In the genomic region with DNA sequence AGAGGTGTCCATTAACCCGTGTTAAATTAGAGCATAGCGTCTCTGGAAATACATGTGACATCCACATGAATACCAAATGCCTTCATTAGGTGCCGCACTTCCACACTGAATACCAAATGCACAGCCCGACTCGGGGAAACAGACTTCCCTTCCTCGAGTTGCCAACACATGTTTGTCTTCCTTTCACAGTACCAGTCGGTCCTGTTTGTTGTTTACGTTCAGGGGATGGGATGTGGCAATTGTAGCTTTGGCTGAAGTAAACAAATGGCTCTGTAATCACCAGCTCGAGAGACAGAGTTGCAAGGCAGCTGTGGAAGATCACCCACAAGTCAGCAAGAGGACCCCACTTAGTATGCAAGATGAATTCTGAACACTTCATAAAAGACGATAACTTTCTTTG, we compare ENCODE assay signal across 23 mouse cellular contexts.
A peak's percentile ranks its signal among the peaks of the same experiment; 100 is the strongest.
DNase-seq lines count a peak whose midpoint lies in the region; ATAC-seq and TF ChIP-seq lines count a peak whose summit lies in the region.
"Had no signal": no experiment of that assay in that cellular context is flagged by ENCODE, and none has a peak within 500 bp of the region (broad histone marks: within the 10 kb centered on the region; RNA-seq: fewer than 3 reads in every experiment).

No protein-coding gene starts in this region.

- TF ChIP-seq EP300 in lung, postnatal 0 days (IDR thresholded peaks at IDR 0.05): peak; percentile 85
- no peak for TF ChIP-seq EP300 in stomach, postnatal 0 days (optimal IDR thresholded peaks at IDR 0.05)

- no peaks in the 10 kb centered on the region for H3K36me3 ChIP-seq in forebrain, embryonic 15.5 days
- no peaks in the 10 kb centered on the region for H3K36me3 ChIP-seq in forebrain, embryonic 12.5 days (replicated peaks)
- no peaks in the 10 kb centered on the region for H3K36me3 ChIP-seq in lung, embryonic 14.5 days (ENCODE audit: insufficient read depth)
- no peaks in the 10 kb centered on the region for H3K36me3 ChIP-seq in lung, postnatal 0 days (ENCODE audit: insufficient read depth, low read length)
- no peaks in the 10 kb centered on the region for H3K36me3 ChIP-seq in stomach, postnatal 0 days (ENCODE audit: control insufficient read depth, insufficient read depth, low read length)
- H3K36me3 ChIP-seq: embryonic facial prominence, embryonic 10.5 days; intestine, embryonic 15.5 days; limb, embryonic 12.5 days; midbrain, embryonic 15.5 days; neural tube, embryonic 13.5 days had no signal

- DNase-seq in lung, embryonic 14.5 days: peak; percentile 83
- DNase-seq in lung, adult 2 months: no peak
- DNase-seq in lung, postnatal 0 days (ENCODE audit: low spot score): peak; percentile 82
- DNase-seq in stomach, postnatal 0 days (ENCODE audit: low spot score): no peak
- DNase-seq in right cerebral cortex, postnatal 4 days: no peak
- DNase-seq: adrenal gland, postnatal 14 days; cerebellum, adult 11 months; cerebellum, postnatal 10 days; gastrocnemius, postnatal 36 days; kidney, adult 9 months; kidney, postnatal 14 days; liver, postnatal 0 days; thymus, postnatal 25 days had no signal

- TF ChIP-seq CTCF in lung, embryonic 14.5 days (IDR thresholded peaks at IDR 0.05; ENCODE audit: low read depth): peak; percentile 18; the same call in 1 of the 2 replicates
- TF ChIP-seq CTCF in lung, adult 2 months (IDR thresholded peaks at IDR 0.05; ENCODE audit: insufficient read depth, low read length): no peak
- TF ChIP-seq CTCF in lung, postnatal 0 days (IDR thresholded peaks at IDR 0.05): peak; percentile 42
- peak; percentile 22; the same call in 1 of the 2 replicates for TF ChIP-seq CTCF in stomach, postnatal 0 days (IDR thresholded peaks at IDR 0.05; ENCODE audit: low read depth)

- no peaks in the 10 kb centered on the region for H3K27me3 ChIP-seq in forebrain, embryonic 15.5 days
- no peaks in the 10 kb centered on the region for H3K27me3 ChIP-seq in forebrain, embryonic 12.5 days
- H3K27me3 ChIP-seq in lung, embryonic 14.5 days (ENCODE audit: insufficient read depth, low read length): no peaks in the 10 kb centered on the region
- no peaks in the 10 kb centered on the region for H3K27me3 ChIP-seq in lung, postnatal 0 days (replicated peaks; ENCODE audit: insufficient read depth, low read length)
- no peaks in the 10 kb centered on the region for H3K27me3 ChIP-seq in stomach, postnatal 0 days (ENCODE audit: control insufficient read depth, insufficient read depth, low read length)
- H3K27me3 ChIP-seq: intestine, embryonic 15.5 days; limb, embryonic 12.5 days; midbrain, embryonic 15.5 days; neural tube, embryonic 13.5 days had no signal

- no peak overlapping the region for H3K9ac ChIP-seq in forebrain, embryonic 15.5 days (replicated peaks)
- H3K9ac ChIP-seq in forebrain, embryonic 12.5 days: no peak overlapping the region
- no peak overlapping the region for H3K9ac ChIP-seq in lung, embryonic 14.5 days
- H3K9ac ChIP-seq in lung, postnatal 0 days (replicated peaks; ENCODE audit: low read depth): no peak overlapping the region
- no peak overlapping the region for H3K9ac ChIP-seq in stomach, postnatal 0 days (ENCODE audit: low read length)
- H3K9ac ChIP-seq: hindbrain, embryonic 14.5 days; intestine, embryonic 15.5 days; limb, embryonic 12.5 days; liver, postnatal 0 days; midbrain, embryonic 15.5 days; neural tube, embryonic 13.5 days had no signal

- no peaks in the 10 kb centered on the region for H3K4me1 ChIP-seq in forebrain, embryonic 15.5 days
- no peaks in the 10 kb centered on the region for H3K4me1 ChIP-seq in forebrain, embryonic 12.5 days
- H3K4me1 ChIP-seq in lung, embryonic 14.5 days (ENCODE audit: insufficient read depth): no peaks in the 10 kb centered on the region
- no peaks in the 10 kb centered on the region for H3K4me1 ChIP-seq in lung, adult 2 months (ENCODE audit: control insufficient read depth, insufficient read depth, low read length)
- H3K4me1 ChIP-seq in lung, postnatal 0 days (ENCODE audit: insufficient read depth, low read depth, low read length): no peaks in the 10 kb centered on the region
- no peaks in the 10 kb centered on the region for H3K4me1 ChIP-seq in stomach, postnatal 0 days (replicated peaks; ENCODE audit: control insufficient read depth, insufficient read depth)
- H3K4me1 ChIP-seq: embryonic facial prominence, embryonic 10.5 days; intestine, embryonic 15.5 days; limb, embryonic 12.5 days; midbrain, embryonic 15.5 days; neural tube, embryonic 13.5 days had no signal

- no peak for TF ChIP-seq POLR2A in lung, adult 2 months (IDR thresholded peaks at IDR 0.05; ENCODE audit: borderline replicate concordance, extremely low read depth, low read depth, low read length)

- WGBS in forebrain, embryonic 15.5 days: 52% methylated on average over 10 of the region's 10 CpGs
- WGBS in forebrain, embryonic 12.5 days: 75% methylated on average over 10 of the region's 10 CpGs
- WGBS in lung, embryonic 14.5 days: 28% methylated on average over 10 of the region's 10 CpGs
- 38% methylated on average over 10 of the region's 10 CpGs for WGBS in lung, adult 2 months
- WGBS in lung, postnatal 0 days: 28% methylated on average over 10 of the region's 10 CpGs
- WGBS in stomach, postnatal 0 days: 37% methylated on average over 10 of the region's 10 CpGs

- ATAC-seq in forebrain, embryonic 15.5 days (replicated peaks): peak; percentile 61; the same call in 1 of the 2 replicates
- no peak for ATAC-seq in forebrain, embryonic 12.5 days (ENCODE audit: low FRiP score)
- peak; percentile 90 for ATAC-seq in lung, embryonic 14.5 days (ENCODE audit: insufficient read depth)
- ATAC-seq in lung, postnatal 0 days: peak; percentile 80
- ATAC-seq in stomach, postnatal 0 days (ENCODE audit: low FRiP score, low TSS enrichment): no peak
- ATAC-seq: intestine, embryonic 15.5 days; liver, postnatal 0 days; midbrain, embryonic 15.5 days had no signal

- no peak overlapping the region for H3K4me2 ChIP-seq in forebrain, embryonic 15.5 days (replicated peaks)
- H3K4me2 ChIP-seq in forebrain, embryonic 12.5 days: no peak overlapping the region
- no peak overlapping the region for H3K4me2 ChIP-seq in lung, embryonic 14.5 days
- no peak overlapping the region for H3K4me2 ChIP-seq in lung, postnatal 0 days (replicated peaks; ENCODE audit: low read depth, low read length)
- no peak overlapping the region for H3K4me2 ChIP-seq in stomach, postnatal 0 days (replicated peaks; ENCODE audit: low read depth)
- H3K4me2 ChIP-seq: hindbrain, embryonic 14.5 days; intestine, embryonic 15.5 days; limb, embryonic 12.5 days; liver, embryonic 11.5 days; midbrain, embryonic 15.5 days; neural tube, embryonic 13.5 days had no signal

- H3K4me3 ChIP-seq in forebrain, embryonic 15.5 days: no peak overlapping the region
- H3K4me3 ChIP-seq in forebrain, embryonic 12.5 days (replicated peaks): no peak overlapping the region
- no peak overlapping the region for H3K4me3 ChIP-seq in lung, embryonic 14.5 days (ENCODE audit: low read depth, low read length)
- H3K4me3 ChIP-seq in lung, adult 2 months (replicated peaks; ENCODE audit: extremely low read depth, low read depth, low read length): no peak overlapping the region
- H3K4me3 ChIP-seq in lung, postnatal 0 days (ENCODE audit: low read depth, low read length): no peak overlapping the region
- no peak overlapping the region for H3K4me3 ChIP-seq in stomach, postnatal 0 days (ENCODE audit: low read depth, low read length)
- H3K4me3 ChIP-seq: embryonic facial prominence, embryonic 10.5 days; intestine, embryonic 15.5 days; limb, embryonic 12.5 days; midbrain, embryonic 15.5 days; myocyte; neural tube, embryonic 13.5 days had no signal

- no peaks in the 10 kb centered on the region for H3K9me3 ChIP-seq in forebrain, embryonic 15.5 days
- no peaks in the 10 kb centered on the region for H3K9me3 ChIP-seq in forebrain, embryonic 12.5 days
- H3K9me3 ChIP-seq in lung, embryonic 14.5 days (ENCODE audit: low read depth, low read length): no peaks in the 10 kb centered on the region
- no peaks in the 10 kb centered on the region for H3K9me3 ChIP-seq in lung, postnatal 0 days (ENCODE audit: low read length)
- H3K9me3 ChIP-seq in stomach, postnatal 0 days (ENCODE audit: control insufficient read depth, low read length): no peaks in the 10 kb centered on the region
- H3K9me3 ChIP-seq: embryonic facial prominence, embryonic 10.5 days; intestine, embryonic 15.5 days; limb, embryonic 12.5 days; midbrain, embryonic 15.5 days; neural tube, embryonic 13.5 days had no signal

- H3K27ac ChIP-seq in forebrain, embryonic 15.5 days (replicated peaks): no peak overlapping the region
- no peak overlapping the region for H3K27ac ChIP-seq in forebrain, embryonic 12.5 days
- H3K27ac ChIP-seq in lung, embryonic 14.5 days (ENCODE audit: low read depth): no peak overlapping the region
- H3K27ac ChIP-seq in lung, postnatal 0 days (ENCODE audit: low read length): no peak overlapping the region
- no peak overlapping the region for H3K27ac ChIP-seq in stomach, postnatal 0 days (replicated peaks)
- H3K27ac ChIP-seq: embryonic facial prominence, embryonic 10.5 days; hindbrain, embryonic 14.5 days; intestine, embryonic 15.5 days; limb, embryonic 12.5 days; midbrain, embryonic 15.5 days; neural tube, embryonic 13.5 days had no signal

Comparison
In these comparisons a context has a peak if more than half of its experiments do, and no peak if none do; other contexts are left out.
1. ATAC-seq: peak in forebrain, embryonic 15.5 days (single experiment), lung, embryonic 14.5 days (single experiment) and lung, postnatal 0 days (single experiment); none in forebrain, embryonic 12.5 days (single experiment) and stomach, postnatal 0 days (single experiment).
2. DNase-seq: peak in lung, embryonic 14.5 days (single experiment) and lung, postnatal 0 days (single experiment); none in lung, adult 2 months (single experiment), stomach, postnatal 0 days (single experiment) and right cerebral cortex, postnatal 4 days (single experiment).